13 mouse cellular contexts compared by ENCODE assay signal in genomic region chr16:34228661-34229060, GRCm38 (mm10).
DNase-seq lines count a peak whose midpoint lies in the region; ATAC-seq and TF ChIP-seq lines count a peak whose summit lies in the region.
"Had no signal": no experiment of that assay in that cellular context is flagged by ENCODE, and none has a peak within 500 bp of the region (broad histone marks: within the 10 kb centered on the region; RNA-seq: fewer than 3 reads in every experiment).

No protein-coding gene starts in this region.

- no peak for TF ChIP-seq CTCF in lung, embryonic 14.5 days (IDR thresholded peaks at IDR 0.05; ENCODE audit: low read depth)
- no peak for TF ChIP-seq CTCF in lung, adult 2 months (IDR thresholded peaks at IDR 0.05; ENCODE audit: insufficient read depth, low read length)
- no peak for TF ChIP-seq CTCF in layer of hippocampus, adult 2 months (conservative IDR thresholded peaks at IDR 0.05)

- H3K27me3 ChIP-seq in lung, embryonic 14.5 days (ENCODE audit: insufficient read depth, low read length): no peaks in the 10 kb centered on the region

- no peak for TF ChIP-seq POLR2A in lung, adult 2 months (IDR thresholded peaks at IDR 0.05; ENCODE audit: borderline replicate concordance, extremely low read depth, low read depth, low read length)

- H3K4me1 ChIP-seq in lung, embryonic 14.5 days (ENCODE audit: insufficient read depth): no peaks in the 10 kb centered on the region
- H3K4me1 ChIP-seq in lung, adult 2 months (ENCODE audit: control insufficient read depth, insufficient read depth, low read length): 0 out of 2 replicates have a peak, but pooled peaks cover 3% of the 10 kb centered on the region

- H3K4me3 ChIP-seq in lung, embryonic 14.5 days (ENCODE audit: low read depth, low read length): no peak overlapping the region
- no peak overlapping the region for H3K4me3 ChIP-seq in lung, adult 2 months (replicated peaks; ENCODE audit: extremely low read depth, low read depth, low read length)
- no peak overlapping the region for H3K4me3 ChIP-seq in layer of hippocampus, adult 2 months

- H3K36me3 ChIP-seq in lung, embryonic 14.5 days (ENCODE audit: insufficient read depth): 0 out of 2 replicates have a peak, but pooled peaks cover 7% of the 10 kb centered on the region

- no peak overlapping the region for H3K9ac ChIP-seq in lung, embryonic 14.5 days

- DNase-seq in heart, adult 18-20 months: peak; percentile 15 to 22
- DNase-seq in heart, adult 8-10 months (ENCODE audit: low spot score): no peak
- peak; percentile 31 for DNase-seq in lung, embryonic 14.5 days
- no peak for DNase-seq in lung, adult 2 months
- peak; percentile 57 to 77 for DNase-seq in layer of hippocampus, adult 2 months (ENCODE audit: low spot score in 2 of 2)
- peak; percentile 47 for DNase-seq in lung, postnatal 36 days
- no peak for DNase-seq in right cerebral cortex, adult 2 months (ENCODE audit: low spot score in 2 of 2)
- no peak for DNase-seq in adrenal gland, adult (ENCODE audit: inconsistent age in 2 of 2, low spot score in 1 of 2)
- DNase-seq: gastrocnemius, postnatal 36 days; right cerebral cortex, postnatal 4 days; thymus, postnatal 4 days had no signal

- H3K27ac ChIP-seq in lung, embryonic 14.5 days (ENCODE audit: low read depth): no peak overlapping the region
- H3K27ac ChIP-seq in layer of hippocampus, adult 2 months: peak overlapping the region; percentile 93; the same call in 1 of the 2 replicates
- H3K27ac ChIP-seq: stomach, postnatal 0 days had no signal

- H3K4me2 ChIP-seq in lung, embryonic 14.5 days: no peak overlapping the region

- WGBS in lung, embryonic 14.5 days: 48% methylated on average over 5 of the region's 5 CpGs
- WGBS in lung, adult 2 months: 55% methylated on average over 5 of the region's 5 CpGs

- no peak for ATAC-seq in lung, embryonic 14.5 days (ENCODE audit: insufficient read depth)
- ATAC-seq: inflammation-experienced regulatory T-cells, adult 6 months had no signal

- no peaks in the 10 kb centered on the region for H3K9me3 ChIP-seq in lung, embryonic 14.5 days (ENCODE audit: low read depth, low read length)

Comparison
In these comparisons a context has a peak if more than half of its experiments do, and no peak if none do; other contexts are left out.
1. DNase-seq: peak in heart, adult 18-20 months (2 of 2), lung, embryonic 14.5 days (single experiment), layer of hippocampus, adult 2 months (2 of 2) and lung, postnatal 36 days (single experiment); none in heart, adult 8-10 months (single experiment), lung, adult 2 months (single experiment), right cerebral cortex, adult 2 months (0 of 2) and adrenal gland, adult (0 of 2).